Mouse (Mus musculus) myocyte (in vitro differentiated cells): ENCODE data around the gene Pld5. TPM values are rescaled to one million over a fixed set of nuclear protein-coding genes. Genes with fewer than 3 reads are reported as not detected.

ENCODE experiments used
- H3K27me3 ChIP-seq: one replicate; pipeline ENCODE4 v1.6.1; 2011; ENCODE audit not compliant: control insufficient read depth, insufficient read depth, insufficient read length
- H3K36me3 ChIP-seq: one replicate; pipeline ENCODE4 v1.6.1; 2011; ENCODE audit not compliant: control insufficient read depth, insufficient read depth
- H3K4me2 ChIP-seq: one replicate; pipeline ENCODE4 v1.6.1; 2011; ENCODE audit warnings: low read depth, control low read depth
- H3K4me3 ChIP-seq: one replicate; pipeline ENCODE4 v1.5.1; 2011; ENCODE audit warnings: mild to moderate bottlenecking, control low read depth, moderate library complexity
- H3K79me2 ChIP-seq: one replicate; pipeline ENCODE4 v1.6.1; 2011; ENCODE audit not compliant: control insufficient read depth, insufficient read depth
- H3ac ChIP-seq: one replicate; pipeline ENCODE4 v1.6.1; 2011; ENCODE audit not compliant: control insufficient read depth, insufficient read length
- CEBPB ChIP-seq: IDR thresholded peaks from 2 replicates; pipeline ENCODE4 v1.6.1; 2011; ENCODE audit warnings: mild to moderate bottlenecking, moderate library complexity; ENCODE audit not compliant: poor library complexity, insufficient read depth, severe bottlenecking
- E2F4 ChIP-seq: IDR thresholded peaks from one replicate; pipeline ENCODE4 v1.6.1; 2011; ENCODE audit warnings: mild to moderate bottlenecking, control low read depth, moderate library complexity; ENCODE audit not compliant: insufficient read depth
- MAX ChIP-seq: IDR thresholded peaks from one replicate; pipeline ENCODE4 v1.6.1; 2011; ENCODE audit warnings: low read depth, mild to moderate bottlenecking, control low read depth
- MYOD1 ChIP-seq, 3 experiments: IDR thresholded peaks; one replicate each; pipeline ENCODE4 v1.6.1; 2011; ENCODE audit warnings: control low read depth in 2 of 3, low read depth in 2 of 3, mild to moderate bottlenecking in 2 of 3, moderate library complexity in 1 of 3; ENCODE audit not compliant: insufficient read length in 2 of 3, control insufficient read depth in 1 of 3
- MYOG ChIP-seq, 3 experiments: IDR thresholded peaks; one replicate each; pipeline ENCODE4 v1.6.1; 2011; ENCODE audit warnings: control low read depth in 2 of 3, low read depth in 2 of 3, mild to moderate bottlenecking in 2 of 3; ENCODE audit not compliant: insufficient read length in 2 of 3, control insufficient read depth in 1 of 3, insufficient read depth in 1 of 3
- POLR2A ChIP-seq: IDR thresholded peaks from one replicate; pipeline ENCODE4 v1.6.1; 2011; ENCODE audit warnings: low read depth, mild to moderate bottlenecking, control low read depth, moderate library complexity; ENCODE audit not compliant: insufficient read length
- POLR2AphosphoS2 ChIP-seq: IDR thresholded peaks from one replicate; pipeline ENCODE4 v1.6.1; 2011; ENCODE audit warnings: low read depth, control low read depth; ENCODE audit not compliant: insufficient read length
- REST ChIP-seq: IDR thresholded peaks from one replicate; pipeline ENCODE4 v1.6.1; 2011; ENCODE audit warnings: mild to moderate bottlenecking, control low read depth, moderate library complexity; ENCODE audit not compliant: insufficient read depth, insufficient read length
- SRF ChIP-seq: IDR thresholded peaks from one replicate; pipeline ENCODE4 v1.6.1; 2011; ENCODE audit warnings: low read depth; ENCODE audit not compliant: control insufficient read depth, insufficient read length
- TCF12 ChIP-seq: IDR thresholded peaks from one replicate; pipeline ENCODE4 v1.6.1; 2011; ENCODE audit warnings: mild to moderate bottlenecking, control low read depth; ENCODE audit not compliant: poor library complexity, insufficient read depth, severe bottlenecking
- TCF3 ChIP-seq: IDR thresholded peaks from one replicate; pipeline ENCODE4 v1.6.1; 2011; ENCODE audit warnings: low read depth, control low read depth; ENCODE audit not compliant: insufficient read length
- USF1 ChIP-seq: IDR thresholded peaks from one replicate; pipeline ENCODE4 v1.6.1; 2011; ENCODE audit warnings: low read depth, mild to moderate bottlenecking, control low read depth, moderate library complexity
- polyA plus RNA-seq: library from polyadenylated mRNA; unstranded; fragments of >200 nt; fragmentation: generic; extraction: Trizol; gene quantifications from one replicate; pipeline ENCODE4 v1.2.1, GENCODE M21; 2012; ENCODE audit warnings: missing spikeins

The Pld5 gene
- polyA plus RNA-seq, 1 experiment: not detected

DNA sequence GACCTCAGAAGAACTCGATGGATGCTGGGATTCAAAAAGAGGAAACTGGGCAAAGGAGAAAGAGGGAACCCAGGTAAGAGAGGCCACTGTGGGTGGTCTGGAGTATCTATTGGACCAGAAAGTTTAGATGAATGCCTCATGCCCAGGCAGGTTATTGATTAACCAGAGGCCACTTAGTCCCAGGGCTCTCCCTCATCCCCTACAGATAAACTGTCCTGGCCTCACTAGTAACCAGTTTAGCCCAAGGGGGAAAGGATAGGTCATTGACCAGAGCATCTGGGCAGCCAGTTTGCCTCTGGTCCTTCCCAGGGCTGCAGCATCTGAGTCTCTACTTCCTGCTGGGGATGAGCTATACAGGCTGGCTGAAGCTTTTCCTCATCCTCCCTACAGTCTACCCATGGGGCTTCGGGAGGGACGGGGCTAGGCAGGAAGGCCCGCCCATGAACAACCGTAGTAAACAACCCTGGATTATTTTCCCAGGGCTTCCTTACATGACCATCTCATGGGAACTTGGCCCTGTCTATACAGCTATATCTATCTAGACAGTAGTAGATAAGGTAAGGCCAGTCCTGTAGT lies 361.3 kb downstream of the Pld5 start:
- H3ac ChIP-seq: no peak overlapping the region
- no peaks in the 10 kb centered on the region for H3K36me3 ChIP-seq
- H3K4me3 ChIP-seq: no peak overlapping the region
- H3K79me2 ChIP-seq: no peaks in the 10 kb centered on the region
- no peak overlapping the region for H3K4me2 ChIP-seq
- TF ChIP-seq REST: no peak
- TF ChIP-seq CEBPB: no peak
- no peak for TF ChIP-seq USF1
- TF ChIP-seq POLR2A: no peak
- TF ChIP-seq MYOG (IDR thresholded peaks at IDR 0.05; ENCODE audit: control insufficient read depth in 1 of 3, insufficient read depth in 1 of 3, insufficient read length in 2 of 3, low read depth in 2 of 3): no peak
- TF ChIP-seq MYOD1 (IDR thresholded peaks at IDR 0.05; ENCODE audit: control insufficient read depth in 1 of 3, insufficient read length in 2 of 3, low read depth in 2 of 3): no peak
- no peak for TF ChIP-seq POLR2AphosphoS2
- TF ChIP-seq E2F4: no peak
- TF ChIP-seq TCF3: no peak
- TF ChIP-seq TCF12: no peak
- TF ChIP-seq SRF: no peak
- no peak for TF ChIP-seq MAX
- H3K27me3 ChIP-seq: no peaks in the 10 kb centered on the region
